Mouse (Mus musculus): ENCODE measurements around the gene Krtdap. TPM values are rescaled to one million over a fixed set of nuclear protein-coding genes. Genes with fewer than 3 reads are reported as not detected.
"Not testable (repeated sequence)": the region's sequence is repeated elsewhere in the genome, so short reads cannot be mapped to it uniquely, and the experiment has no call there.

Gene Krtdap
- polyA plus RNA-seq, 1 experiment from 2014 or later, result not detected

DNA sequence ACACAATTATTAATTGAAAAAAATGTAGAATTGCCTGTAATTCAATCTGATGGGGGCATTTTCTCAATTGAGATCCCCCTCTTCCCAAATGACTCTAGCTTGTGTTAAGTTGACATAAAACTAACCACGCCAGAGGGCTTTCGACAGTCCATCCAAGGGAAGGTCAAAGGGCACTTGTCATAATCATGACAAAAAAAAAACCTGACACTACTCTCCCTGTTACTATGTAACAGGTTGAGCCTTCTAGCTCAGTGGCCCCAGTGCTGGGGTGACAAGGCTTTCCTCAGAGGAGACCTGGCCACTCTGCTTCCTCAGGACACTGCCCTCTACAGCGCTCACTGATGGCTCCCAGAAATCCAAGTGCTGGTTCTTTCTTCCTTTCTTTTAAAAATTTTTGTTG is 36.6 kb downstream of the Krtdap start:
- ATAC-seq (ENCODE audit: low FRiP score, low read depth), result no peak
- Histone ChIP-seq H3K36me3 (no peaks in the 10 kb centered on the region), H3K4me1 (no peaks in the 10 kb centered on the region), H3K4me2 (replicated peaks) (no peak overlapping the region), H3K27ac (no peak overlapping the region), H3K27me3 (replicated peaks) (no peaks in the 10 kb centered on the region), H3K9me3 (no peaks in the 10 kb centered on the region), H3K9ac (no peak overlapping the region), H3K4me3 (no peak overlapping the region)
- WGBS, result 93% methylated on average over 3 of the region's 3 CpGs

DNA sequence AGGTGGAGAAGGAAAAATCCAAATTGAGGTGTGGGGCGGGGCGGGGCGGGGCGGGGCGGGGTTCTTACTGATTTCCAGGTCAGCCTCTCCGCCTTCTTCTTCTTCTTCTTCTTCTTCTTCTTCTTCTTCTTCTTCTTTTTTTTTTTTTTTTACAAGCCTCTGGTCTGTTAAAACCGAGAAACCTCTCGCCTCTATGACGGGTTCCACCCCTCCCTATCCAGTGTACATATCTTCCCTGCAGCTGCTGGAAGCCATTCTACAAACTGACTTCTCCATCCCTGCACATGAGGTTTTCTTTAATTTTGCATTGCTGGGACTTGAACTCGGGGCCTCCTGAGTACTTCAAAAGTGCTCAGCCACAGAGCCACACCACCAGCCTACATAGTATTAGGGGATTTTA is 39.0 kb downstream of the Krtdap start:
- Histone ChIP-seq H3K4me2 (replicated peaks) (no peak overlapping the region), H3K9me3 (no peaks in the 10 kb centered on the region), H3K27ac (no peak overlapping the region), H3K4me1 (no peaks in the 10 kb centered on the region), H3K4me3 (no peak overlapping the region), H3K9ac (no peak overlapping the region), H3K36me3 (no peaks in the 10 kb centered on the region), H3K27me3 (replicated peaks) (no peaks in the 10 kb centered on the region)
- 94% methylated on average over 10 of the region's 10 CpGs for WGBS
- ATAC-seq (ENCODE audit: low FRiP score, low read depth), result no peak

DNA sequence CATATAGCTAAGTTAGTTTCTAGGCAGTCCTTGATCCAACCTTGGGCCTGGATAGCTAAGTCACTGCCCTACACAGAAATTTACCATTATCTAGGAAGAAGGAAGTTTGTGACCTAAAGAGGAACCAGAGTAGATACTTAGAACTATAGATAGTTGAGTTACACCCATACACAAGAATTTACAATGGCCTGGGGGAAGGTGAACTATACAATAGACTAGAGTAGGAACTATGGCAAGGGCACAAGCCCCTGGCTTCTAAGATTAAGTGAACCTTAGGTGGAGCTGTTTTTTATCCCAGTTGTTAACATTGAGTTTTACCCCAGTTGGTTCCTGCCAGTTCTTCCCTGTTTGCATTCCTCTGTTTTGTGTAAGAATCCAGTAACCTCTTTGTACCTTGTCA is 41.2 kb downstream of the Krtdap start:
- H3K4me1 ChIP-seq; H3K27me3 ChIP-seq (replicated peaks); H3K9me3 ChIP-seq; H3K9ac ChIP-seq; H3K4me2 ChIP-seq (replicated peaks); H3K36me3 ChIP-seq; ATAC-seq (ENCODE audit: low FRiP score, low read depth); H3K27ac ChIP-seq; H3K4me3 ChIP-seq: not testable (repeated sequence)

DNA sequence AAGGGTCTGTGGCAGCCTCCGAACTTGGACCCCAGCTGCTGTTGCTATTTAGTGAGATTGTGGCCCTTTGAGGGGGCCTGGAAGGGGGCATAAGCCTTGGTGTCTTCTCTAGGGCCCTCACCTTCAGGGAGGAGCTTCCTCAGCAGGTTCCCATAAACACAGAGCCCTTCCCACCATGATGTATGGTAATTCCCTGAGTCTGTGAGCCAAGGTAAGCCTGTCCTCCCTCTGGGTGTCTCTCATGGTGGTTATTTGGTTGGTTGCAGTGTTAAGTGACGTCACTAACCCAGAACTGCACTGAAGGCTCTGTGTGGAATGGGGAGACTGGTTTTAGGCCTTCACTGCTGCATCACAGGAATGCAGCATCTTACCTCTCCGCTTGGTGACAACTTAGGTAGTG is 41.7 kb downstream of the Krtdap start:
- H3K27ac ChIP-seq, result no peak overlapping the region
- no peaks in the 10 kb centered on the region for H3K27me3 ChIP-seq (replicated peaks)
- H3K36me3 ChIP-seq, result no peaks in the 10 kb centered on the region
- no peak overlapping the region for H3K4me2 ChIP-seq (replicated peaks)
- H3K9ac ChIP-seq, result no peak overlapping the region
- no peak overlapping the region for H3K4me3 ChIP-seq
- H3K9me3 ChIP-seq, result no peaks in the 10 kb centered on the region
- ATAC-seq (ENCODE audit: low FRiP score, low read depth), result no peak
- no peaks in the 10 kb centered on the region for H3K4me1 ChIP-seq
- WGBS, result 70% methylated on average over 3 of the region's 3 CpGs

DNA sequence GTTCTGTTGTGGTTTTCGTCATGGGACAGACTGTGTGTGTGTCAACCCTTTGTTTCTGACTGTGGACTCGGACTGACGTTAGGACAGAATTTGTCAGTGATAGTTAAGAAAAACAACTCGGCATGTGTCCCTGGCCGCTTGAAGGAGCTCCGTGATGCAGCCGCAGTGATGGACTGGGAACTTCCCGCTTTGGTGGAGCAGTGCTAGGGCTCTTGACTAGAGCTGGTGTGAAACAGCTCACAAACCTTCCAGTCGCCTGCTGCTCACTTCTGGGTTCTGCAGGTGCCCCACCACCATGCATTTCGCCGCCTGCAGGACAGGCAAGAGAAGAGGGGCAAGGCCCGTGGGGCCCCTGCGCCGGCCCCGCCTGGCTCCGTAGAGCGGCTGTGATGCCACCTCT is 44.6 kb downstream of the Krtdap start:
- Histone ChIP-seq H3K27ac (no peak overlapping the region), H3K36me3 (no peaks in the 10 kb centered on the region), H3K4me3 (no peak overlapping the region), H3K4me1 (no peaks in the 10 kb centered on the region), H3K27me3 (replicated peaks) (no peaks in the 10 kb centered on the region), H3K9ac (no peak overlapping the region), H3K9me3 (0 out of 2 replicates have a peak, but pooled peaks cover 3% of the 10 kb centered on the region), H3K4me2 (replicated peaks) (no peak overlapping the region)
- 68% methylated on average over 17 of the region's 17 CpGs for WGBS
- ATAC-seq (ENCODE audit: low FRiP score, low read depth), result no peak

DNA sequence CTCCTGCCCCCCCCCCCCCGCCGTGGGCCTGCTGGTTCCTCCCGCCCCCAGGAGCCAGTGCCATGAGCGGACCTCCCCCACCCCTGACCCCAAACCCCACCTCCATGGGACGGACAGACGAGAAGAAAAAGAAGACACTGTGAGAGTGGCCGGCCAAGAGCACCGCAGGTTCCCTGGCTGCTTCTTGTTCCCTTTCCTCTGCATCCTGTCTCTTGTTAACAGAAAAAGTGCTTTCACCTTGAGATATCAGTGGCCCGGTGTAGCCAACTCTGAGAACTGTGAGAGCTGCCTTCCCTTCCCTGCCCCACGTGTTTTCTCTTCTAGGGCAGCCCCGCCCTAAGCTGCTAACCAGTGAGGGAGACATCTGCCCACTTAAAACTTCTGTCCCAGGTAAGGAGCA is 45.0 kb downstream of the Krtdap start:
- H3K9me3 ChIP-seq; H3K36me3 ChIP-seq; H3K4me1 ChIP-seq; H3K27me3 ChIP-seq (replicated peaks); H3K4me2 ChIP-seq (replicated peaks); H3K9ac ChIP-seq; ATAC-seq (ENCODE audit: low FRiP score, low read depth); H3K27ac ChIP-seq; H3K4me3 ChIP-seq: not testable (repeated sequence)
- 59% methylated on average over 8 of the region's 11 CpGs for WGBS

DNA sequence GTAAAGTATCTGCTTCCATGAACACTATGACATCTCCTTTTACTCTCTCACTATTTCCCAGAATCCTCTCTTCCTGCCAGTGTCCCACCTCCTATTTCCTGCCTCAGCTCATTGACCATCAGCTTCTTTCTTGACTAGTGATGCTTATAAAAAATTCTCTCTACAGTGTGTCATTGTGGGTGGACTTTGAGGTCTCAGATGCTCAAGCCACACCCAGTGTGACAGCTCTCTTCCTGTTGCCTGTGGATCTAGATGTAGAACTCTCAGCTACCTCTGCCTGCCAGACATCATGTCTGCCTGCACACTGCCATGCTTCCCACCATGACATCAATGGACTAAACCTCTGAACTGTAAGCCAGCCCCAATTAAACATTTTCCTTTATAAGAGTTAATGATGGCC is 49.6 kb downstream of the Krtdap start:
- no peak for ATAC-seq (ENCODE audit: low FRiP score, low read depth)
- H3K9ac ChIP-seq, result no peak overlapping the region
- no peak overlapping the region for H3K4me2 ChIP-seq (replicated peaks)
- H3K4me1 ChIP-seq, result no peaks in the 10 kb centered on the region
- no peaks in the 10 kb centered on the region for H3K27me3 ChIP-seq (replicated peaks)
- H3K36me3 ChIP-seq, result no peaks in the 10 kb centered on the region
- no peak overlapping the region for H3K4me3 ChIP-seq
- H3K9me3 ChIP-seq, result 0 out of 2 replicates have a peak, but pooled peaks cover 3% of the 10 kb centered on the region
- H3K27ac ChIP-seq, result no peak overlapping the region

DNA sequence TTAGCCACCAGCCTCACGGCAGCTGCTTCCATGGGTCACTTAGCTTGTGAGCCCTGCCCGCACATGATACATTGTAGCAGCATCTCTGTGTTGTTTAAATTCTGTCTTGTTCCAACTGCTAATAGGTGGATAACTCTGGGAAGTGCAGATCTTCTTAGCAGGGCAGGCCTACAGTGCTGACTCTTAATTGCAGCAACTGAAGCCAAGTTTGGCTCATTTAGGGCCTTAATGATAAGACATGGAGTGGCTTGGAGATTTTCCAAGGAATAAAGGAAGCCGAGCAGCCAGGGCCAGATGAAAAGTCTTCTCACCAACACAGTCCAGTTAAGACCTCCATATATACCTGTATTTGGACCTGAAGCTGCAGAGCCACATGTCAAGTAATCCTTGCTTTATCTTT is 52.6 kb downstream of the Krtdap start:
- Histone ChIP-seq H3K4me2 (replicated peaks) (no peak overlapping the region), H3K4me1 (peaks cover 19% of the 10 kb centered on the region), H3K27ac (no peak overlapping the region), H3K36me3 (no peaks in the 10 kb centered on the region), H3K9ac (no peak overlapping the region), H3K4me3 (no peak overlapping the region), H3K27me3 (replicated peaks) (no peaks in the 10 kb centered on the region), H3K9me3 (0 out of 2 replicates have a peak, but pooled peaks cover 2% of the 10 kb centered on the region)
- 77% methylated on average over 3 of the region's 3 CpGs for WGBS
- ATAC-seq (ENCODE audit: low FRiP score, low read depth), result no peak

Other genes starting within 250 kb of the Krtdap start
- 5.4 and 6.0 TPM in 2 replicates for gene Hspb6, start 235.7 kb upstream of the Krtdap start, polyA plus RNA-seq (2016; fragmentation: Nextera tagmentation; extraction: Ambion mirVana)
- gene Proser3, start 235.6 kb upstream of the Krtdap start, polyA plus RNA-seq (2016; fragmentation: Nextera tagmentation; extraction: Ambion mirVana), result 9.7 and 11.0 TPM in 2 replicates
- gene Lin37, start 228.1 kb upstream of the Krtdap start, polyA plus RNA-seq (2016; fragmentation: Nextera tagmentation; extraction: Ambion mirVana), result 52.8 and 53.4 TPM in 2 replicates
- gene U2af1l4, start 224.6 kb upstream of the Krtdap start, polyA plus RNA-seq (2016; fragmentation: Nextera tagmentation; extraction: Ambion mirVana), result 83.8 and 87.9 TPM in 2 replicates
- 16.2 and 17.1 TPM in 2 replicates for gene Gm49396, start 224.6 kb upstream of the Krtdap start, polyA plus RNA-seq (2016; fragmentation: Nextera tagmentation; extraction: Ambion mirVana)
- gene Psenen, start 224.3 kb upstream of the Krtdap start, polyA plus RNA-seq (2016; fragmentation: Nextera tagmentation; extraction: Ambion mirVana), result 137 and 143 TPM in 2 replicates
- gene Igflr1, start 222.5 kb upstream of the Krtdap start, polyA plus RNA-seq (2016; fragmentation: Nextera tagmentation; extraction: Ambion mirVana), result 4.1 and 5.7 TPM in 2 replicates
- gene Kmt2b, start 199.2 kb upstream of the Krtdap start, polyA plus RNA-seq (2016; fragmentation: Nextera tagmentation; extraction: Ambion mirVana), result 12.2 and 13.7 TPM in 2 replicates
- gene Zbtb32, start 189.0 kb upstream of the Krtdap start, polyA plus RNA-seq (2016; fragmentation: Nextera tagmentation; extraction: Ambion mirVana), result 0.22 and 0.47 TPM in 2 replicates
- 1.6 and 1.9 TPM in 2 replicates for gene Upk1a, start 175.0 kb upstream of the Krtdap start, polyA plus RNA-seq (2016; fragmentation: Nextera tagmentation; extraction: Ambion mirVana)
- 912 and 934 TPM in 2 replicates for gene Cox6b1, start 161.7 kb upstream of the Krtdap start, polyA plus RNA-seq (2016; fragmentation: Nextera tagmentation; extraction: Ambion mirVana)
- not detected in 2 replicates for gene Etv2, start 152.0 kb upstream of the Krtdap start, polyA plus RNA-seq (2016; fragmentation: Nextera tagmentation; extraction: Ambion mirVana)
- 163 and 167 TPM in 2 replicates for gene Rbm42, start 137.6 kb upstream of the Krtdap start, polyA plus RNA-seq (2016; fragmentation: Nextera tagmentation; extraction: Ambion mirVana)
- 39.5 and 45.2 TPM in 2 replicates for gene Haus5, start 122.9 kb upstream of the Krtdap start, polyA plus RNA-seq (2016; fragmentation: Nextera tagmentation; extraction: Ambion mirVana)
- not detected in 2 replicates for gene Pmis2, start 116.3 kb upstream of the Krtdap start, polyA plus RNA-seq (2016; fragmentation: Nextera tagmentation; extraction: Ambion mirVana)
- gene 2200002J24Rik, start 89.0 kb upstream of the Krtdap start, polyA plus RNA-seq (2016; fragmentation: Nextera tagmentation; extraction: Ambion mirVana), result not detected in 2 replicates
- 1.3 and 2.0 TPM in 2 replicates for gene Atp4a, start 75.7 kb upstream of the Krtdap start, polyA plus RNA-seq (2016; fragmentation: Nextera tagmentation; extraction: Ambion mirVana)
- 185 and 194 TPM in 2 replicates for gene Tmem147, start 58.4 kb upstream of the Krtdap start, polyA plus RNA-seq (2016; fragmentation: Nextera tagmentation; extraction: Ambion mirVana)
- 1.4 and 1.5 TPM in 2 replicates for gene Gapdhs, start 44.2 kb upstream of the Krtdap start, polyA plus RNA-seq (2016; fragmentation: Nextera tagmentation; extraction: Ambion mirVana)
- 1.1 and 2.6 TPM in 2 replicates for gene Sbsn, start 36.4 kb upstream of the Krtdap start, polyA plus RNA-seq (2016; fragmentation: Nextera tagmentation; extraction: Ambion mirVana)
- gene Dmkn, start 24.1 kb upstream of the Krtdap start, polyA plus RNA-seq (2016; fragmentation: Nextera tagmentation; extraction: Ambion mirVana), result 0.24 and 0.38 TPM in 2 replicates
- 0.08 TPM in 1 of 2 replicates, not detected in the other for gene Ffar2, start 35.9 kb downstream of the Krtdap start, polyA plus RNA-seq (2016; fragmentation: Nextera tagmentation; extraction: Ambion mirVana)
- gene Ffar3, start 68.3 kb downstream of the Krtdap start, polyA plus RNA-seq (2016; fragmentation: Nextera tagmentation; extraction: Ambion mirVana), result not detected in 2 replicates
- gene Ffar1, start 73.7 kb downstream of the Krtdap start, polyA plus RNA-seq (2016; fragmentation: Nextera tagmentation; extraction: Ambion mirVana), result not detected in 2 replicates
- gene Cd22, start 92.4 kb downstream of the Krtdap start, polyA plus RNA-seq (2016; fragmentation: Nextera tagmentation; extraction: Ambion mirVana), result 0.05 TPM in 1 of 2 replicates, not detected in the other
- gene Mag, start 127.0 kb downstream of the Krtdap start, polyA plus RNA-seq (2016; fragmentation: Nextera tagmentation; extraction: Ambion mirVana), result 0.79 and 1.2 TPM in 2 replicates
- gene Hamp2, start 136.8 kb downstream of the Krtdap start, polyA plus RNA-seq (2016; fragmentation: Nextera tagmentation; extraction: Ambion mirVana), result not detected in 2 replicates
- gene Hamp, start 156.1 kb downstream of the Krtdap start, polyA plus RNA-seq (2016; fragmentation: Nextera tagmentation; extraction: Ambion mirVana), result not detected in 2 replicates
- 32.0 and 38.8 TPM in 2 replicates for gene Usf2, start 168.9 kb downstream of the Krtdap start, polyA plus RNA-seq (2016; fragmentation: Nextera tagmentation; extraction: Ambion mirVana)
- gene Lsr, start 185.6 kb downstream of the Krtdap start, polyA plus RNA-seq (2016; fragmentation: Nextera tagmentation; extraction: Ambion mirVana), result 15.4 and 17.0 TPM in 2 replicates
- gene Fam187b, start 185.9 kb downstream of the Krtdap start, polyA plus RNA-seq (2016; fragmentation: Nextera tagmentation; extraction: Ambion mirVana), result 0.42 and 0.46 TPM in 2 replicates